Mouse (Mus musculus) ES-Bruce4 (cell line): ENCODE measurements at regions not wholly inside any gene's neighbourhood (a gene's known extent, or its start where the extent isn't known, plus 50 kb on each side); places are given as distances from the start of the nearest gene placed in this dataset.

Experiments
- H3K27ac ChIP-seq: 2 replicates; pipeline ENCODE4 v1.5.1; 2012; ENCODE audit warnings: low read length, inconsistent platforms; ENCODE audit not compliant: insufficient read depth
- H3K27me3 ChIP-seq: 2 replicates; pipeline ENCODE4 v1.6.1; 2012; ENCODE audit warnings: mild to moderate bottlenecking, low read length, inconsistent platforms; ENCODE audit not compliant: control insufficient read depth, poor library complexity, insufficient read depth, severe bottlenecking
- H3K36me3 ChIP-seq: 2 replicates; pipeline ENCODE4 v1.6.1; 2012; ENCODE audit warnings: inconsistent platforms, mild to moderate bottlenecking, low read length, moderate library complexity; ENCODE audit not compliant: control insufficient read depth, poor library complexity, insufficient read depth, severe bottlenecking
- H3K4me1 ChIP-seq: one replicate; pipeline ENCODE4 v1.8.1; 2011; ENCODE audit warnings: low read length; ENCODE audit not compliant: control insufficient read depth, insufficient read depth
- H3K4me3 ChIP-seq: 2 replicates; pipeline ENCODE4 v1.5.1; 2011; ENCODE audit warnings: low read depth, mild to moderate bottlenecking, low read length
- H3K9ac ChIP-seq: 2 replicates; pipeline ENCODE4 v1.6.1; 2012; ENCODE audit warnings: low read depth, mild to moderate bottlenecking, inconsistent platforms; ENCODE audit not compliant: poor library complexity, severe bottlenecking
- H3K9me3 ChIP-seq: replicated peaks from 2 replicates; pipeline ENCODE4 v1.6.1; 2012; ENCODE audit warnings: mild to moderate bottlenecking, low read length, inconsistent platforms; ENCODE audit not compliant: control insufficient read depth, poor library complexity, insufficient read depth, severe bottlenecking
- CTCF ChIP-seq: IDR thresholded peaks from one replicate; pipeline ENCODE4 v1.8.1; 2011; ENCODE audit warnings: low read depth, low read length
- EP300 ChIP-seq: IDR thresholded peaks from 2 replicates; pipeline ENCODE4 v1.6.1; 2011; ENCODE audit warnings: low read depth, low read length; ENCODE audit not compliant: insufficient read depth
- POLR2A ChIP-seq: IDR thresholded peaks from one replicate; pipeline ENCODE4 v1.8.1; 2011; ENCODE audit warnings: low read length; ENCODE audit not compliant: insufficient read depth

DNA sequence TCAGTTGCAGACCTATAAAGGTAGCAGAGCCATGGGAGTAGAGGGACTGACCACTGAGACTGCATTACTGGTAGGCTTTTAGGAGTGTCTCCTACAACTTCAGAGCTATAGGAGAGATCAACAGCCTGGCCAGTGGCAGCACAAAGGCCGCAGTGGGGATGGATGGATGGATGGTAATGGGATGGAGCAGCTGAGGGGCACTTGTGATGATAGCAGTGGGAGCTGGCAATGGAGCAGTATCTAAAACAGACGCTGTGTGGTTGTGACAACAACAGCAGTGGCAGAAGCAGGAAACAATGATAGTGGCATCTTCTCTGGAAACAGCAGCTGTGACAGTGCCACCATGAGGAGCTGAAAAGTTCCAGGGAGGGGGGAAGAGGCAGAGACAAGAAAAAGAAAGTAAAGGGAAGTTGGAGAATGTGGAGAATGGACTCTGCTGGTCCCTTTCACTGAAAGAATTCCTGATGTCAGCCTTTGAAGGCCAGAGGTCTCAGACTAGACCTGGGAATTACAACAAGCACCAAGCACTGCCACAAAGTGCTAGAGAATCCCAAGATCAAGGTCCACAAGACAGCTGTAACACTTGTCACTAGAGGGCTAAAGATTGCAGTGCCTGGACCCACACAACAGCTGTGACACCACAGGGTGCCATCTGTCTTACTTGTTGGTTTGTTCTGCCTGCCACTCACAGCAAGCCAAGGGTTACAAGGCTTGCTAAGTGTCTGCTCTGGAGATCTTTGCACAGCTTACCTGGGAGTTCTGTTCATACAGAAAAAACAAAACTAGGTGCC is 624.1 kb upstream of the Pitx2 start:
- H3K36me3 ChIP-seq, result no peaks in the 10 kb centered on the region
- no peaks in the 10 kb centered on the region for H3K9me3 ChIP-seq
- no peaks in the 10 kb centered on the region for H3K4me1 ChIP-seq
- no peak overlapping the region for H3K4me3 ChIP-seq
- no peak overlapping the region for H3K27ac ChIP-seq
- no peaks in the 10 kb centered on the region for H3K27me3 ChIP-seq
- H3K9ac ChIP-seq, result no peak overlapping the region
- no peak for TF ChIP-seq POLR2A
- TF ChIP-seq CTCF, result no peak
- no peak for TF ChIP-seq EP300

DNA sequence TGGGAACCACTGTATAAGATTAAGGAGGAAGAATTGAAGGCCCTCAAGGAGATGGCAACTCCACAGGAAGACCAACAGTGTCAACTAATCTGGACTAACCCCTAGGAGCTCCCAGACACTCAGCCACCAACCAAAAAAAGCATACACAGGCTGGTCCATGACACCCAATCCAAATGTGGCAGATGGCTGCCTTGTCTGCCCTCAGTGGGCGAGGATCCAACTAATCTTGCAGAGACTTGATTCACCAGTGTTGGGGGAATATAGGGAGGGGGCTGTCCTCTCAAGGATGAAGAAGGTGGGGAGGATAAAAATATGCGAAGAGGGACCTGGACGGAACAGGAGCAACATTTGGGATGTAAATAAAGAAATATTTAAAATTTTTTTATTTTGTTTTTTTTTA is 629.1 kb upstream of the Pitx2 start:
- Histone ChIP-seq H3K9ac (no peak overlapping the region), H3K4me1 (peaks cover 1% of the 10 kb centered on the region), H3K27ac (no peak overlapping the region), H3K27me3 (no peaks in the 10 kb centered on the region), H3K36me3 (no peaks in the 10 kb centered on the region), H3K4me3 (no peak overlapping the region), H3K9me3 (no peaks in the 10 kb centered on the region)
- TF ChIP-seq EP300 (no peak), POLR2A (no peak), CTCF (no peak)

DNA sequence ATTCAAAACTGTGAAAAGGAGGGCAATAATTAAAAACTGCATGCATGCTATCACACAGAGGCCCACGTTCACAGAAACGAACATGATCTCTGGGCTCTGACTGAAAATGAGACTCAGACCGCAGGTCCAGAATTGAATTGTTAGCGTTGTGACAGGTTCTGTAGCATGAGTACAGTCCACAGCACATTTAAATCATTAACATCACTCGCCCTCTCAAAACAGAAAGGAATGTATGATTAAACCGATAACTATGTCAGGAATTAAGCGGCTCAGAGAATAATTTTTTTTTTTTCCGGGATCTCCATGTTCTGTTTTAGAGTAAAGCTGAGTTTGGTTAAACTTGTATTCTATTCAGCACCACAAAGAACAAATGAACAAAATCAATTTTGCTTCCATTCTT is 634.3 kb upstream of the Pitx2 start:
- H3K27me3 ChIP-seq, result no peaks in the 10 kb centered on the region

DNA sequence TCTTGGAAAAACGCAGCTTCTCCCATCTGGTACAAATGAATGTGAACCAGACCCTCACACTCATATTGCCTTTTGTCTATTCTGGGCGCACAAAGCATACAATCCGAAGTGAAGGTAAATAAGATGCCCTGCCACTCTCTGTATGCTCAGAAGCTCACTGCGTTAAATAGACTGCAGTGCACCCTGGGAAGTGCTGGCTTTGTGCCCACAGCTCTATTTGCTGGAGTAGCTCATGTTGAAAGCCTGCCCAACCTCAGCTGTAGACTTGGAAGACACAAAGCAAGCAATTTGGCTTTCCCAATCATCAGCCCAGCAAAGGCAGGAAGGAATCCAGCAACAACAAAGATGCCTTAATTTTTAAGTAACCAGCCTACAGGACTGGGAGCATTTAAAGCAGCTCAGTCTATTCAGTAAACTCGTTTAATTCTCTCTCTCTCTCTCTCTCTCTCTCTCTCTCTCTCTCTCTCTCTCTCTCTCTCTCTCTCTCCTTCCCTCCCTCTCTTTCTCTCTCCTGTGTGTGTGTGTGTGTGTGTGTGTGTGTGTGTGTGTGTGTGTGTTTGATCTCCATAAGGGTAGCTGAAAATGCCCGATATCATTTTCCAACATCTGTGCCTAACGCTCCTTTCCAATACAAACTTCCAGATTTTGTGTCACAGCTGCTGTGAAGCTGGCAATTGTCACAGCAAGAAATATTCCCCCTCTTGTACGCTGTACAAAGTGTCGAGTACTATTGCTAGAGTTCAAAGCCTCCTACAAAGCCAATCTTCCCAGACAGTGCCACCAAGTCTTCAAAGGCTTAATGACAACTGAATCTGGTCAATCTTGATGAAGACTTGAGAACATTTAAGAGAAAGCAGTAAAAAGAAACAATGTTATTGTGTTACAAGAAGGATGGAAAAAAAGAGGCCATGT is 650.5 kb upstream of the Fam241a start:
- Histone ChIP-seq H3K4me3 (no peak overlapping the region), H3K27ac (no peak overlapping the region), H3K9me3 (no peaks in the 10 kb centered on the region), H3K27me3 (no peaks in the 10 kb centered on the region), H3K9ac (no peak overlapping the region), H3K36me3 (no peaks in the 10 kb centered on the region), H3K4me1 (no peaks in the 10 kb centered on the region)
- TF ChIP-seq POLR2A (no peak), CTCF (no peak), EP300 (no peak)

More for the DNA sequence above, 634.3 kb upstream of the Pitx2 start:
- no peak overlapping the region for H3K9ac ChIP-seq
- H3K4me1 ChIP-seq, result peaks cover 1% of the 10 kb centered on the region
- TF ChIP-seq EP300, result no peak
- no peak for TF ChIP-seq POLR2A
- TF ChIP-seq CTCF, result no peak
- no peaks in the 10 kb centered on the region for H3K9me3 ChIP-seq
- H3K36me3 ChIP-seq, result no peaks in the 10 kb centered on the region
- no peak overlapping the region for H3K4me3 ChIP-seq
- no peak overlapping the region for H3K27ac ChIP-seq

DNA sequence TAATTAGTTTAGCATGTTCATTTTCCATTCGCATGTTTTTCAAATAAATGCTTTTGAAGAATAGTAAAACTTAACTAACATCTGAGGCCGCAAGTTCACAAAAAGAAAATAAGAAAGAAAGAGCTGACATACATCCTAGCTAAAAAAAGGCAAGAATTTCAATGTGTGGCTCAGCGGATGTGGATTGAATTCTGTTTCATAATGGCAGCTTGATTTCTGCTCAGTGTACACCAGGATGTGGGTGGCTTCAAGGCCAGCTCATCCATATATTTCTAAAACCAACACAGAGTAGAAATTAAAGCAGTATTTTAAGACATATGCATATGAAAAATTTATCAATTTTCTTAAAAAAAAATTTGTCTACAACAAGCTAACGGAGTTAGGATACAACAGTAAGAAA is 629.3 kb upstream of the Fam241a start:
- H3K27me3 ChIP-seq, result no peaks in the 10 kb centered on the region; the same call in 1 of the 2 replicates
- no peaks in the 10 kb centered on the region for H3K9me3 ChIP-seq
- H3K27ac ChIP-seq, result no peak overlapping the region
- H3K9ac ChIP-seq, result no peak overlapping the region
- no peaks in the 10 kb centered on the region for H3K4me1 ChIP-seq
- no peaks in the 10 kb centered on the region for H3K36me3 ChIP-seq
- TF ChIP-seq CTCF (no peak), POLR2A (no peak)
- no peak overlapping the region for H3K4me3 ChIP-seq

DNA sequence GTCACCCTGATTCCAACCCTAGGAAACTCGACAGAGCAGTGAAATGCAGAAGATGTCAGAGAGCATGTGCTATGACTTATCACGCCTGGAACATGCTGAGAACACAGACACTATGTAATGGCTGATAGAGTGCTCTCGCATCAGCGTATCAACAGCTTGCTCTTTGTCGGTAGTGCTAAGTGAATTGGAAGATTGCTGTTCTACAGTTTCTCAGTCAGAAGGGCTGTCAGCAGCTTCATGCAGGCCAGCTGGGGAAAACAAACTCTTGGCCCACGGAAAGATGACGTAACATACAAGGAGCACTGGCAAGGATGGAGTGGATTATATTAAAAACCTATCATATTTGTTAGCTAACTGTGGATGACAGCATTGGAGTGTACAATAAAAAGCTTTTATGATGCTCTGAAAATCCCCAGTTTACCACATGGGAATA is 624.6 kb upstream of the Fam241a start:
- no peak overlapping the region for H3K9ac ChIP-seq
- no peaks in the 10 kb centered on the region for H3K27me3 ChIP-seq
- H3K4me3 ChIP-seq, result no peak overlapping the region
- H3K27ac ChIP-seq, result no peak overlapping the region
- no peaks in the 10 kb centered on the region for H3K9me3 ChIP-seq
- no peaks in the 10 kb centered on the region for H3K4me1 ChIP-seq
- TF ChIP-seq POLR2A (no peak), EP300 (no peak), CTCF (no peak)
- H3K36me3 ChIP-seq, result no peaks in the 10 kb centered on the region
